7 mouse cellular contexts compared by ENCODE assay signal in genomic region chr11:100396886-100397599, GRCm38 (mm10). TPM values are rescaled to one million over a fixed set of nuclear protein-coding genes. Genes with fewer than 3 reads are reported as not detected.
A peak's percentile ranks its signal among the peaks of the same experiment; 100 is the strongest.
DNase-seq lines count a peak whose midpoint lies in the region; ATAC-seq and TF ChIP-seq lines count a peak whose summit lies in the region.

No protein-coding gene starts in this region.

- peak overlapping the region; percentile 91 for H3K4me3 ChIP-seq in E14TG2a.4 (replicated peaks; ENCODE audit: low read length)
- peak overlapping the region; percentile 71 for H3K4me3 ChIP-seq in forebrain, embryonic 15.5 days
- H3K4me3 ChIP-seq in intestine, embryonic 15.5 days (replicated peaks) = peak overlapping the region; percentile 78
- peak overlapping the region; percentile 62 for H3K4me3 ChIP-seq in liver, embryonic 15.5 days (replicated peaks)
- H3K4me3 ChIP-seq in neural tube, embryonic 14.5 days (ENCODE audit: low read depth, low read length) = peak overlapping the region; percentile 70

- no peaks in the 10 kb centered on the region for H3K9me3 ChIP-seq in E14TG2a.4 (ENCODE audit: low read length)
- no peaks in the 10 kb centered on the region for H3K9me3 ChIP-seq in forebrain, embryonic 15.5 days
- H3K9me3 ChIP-seq in intestine, embryonic 15.5 days = no peaks in the 10 kb centered on the region
- H3K9me3 ChIP-seq in liver, embryonic 15.5 days (replicated peaks) = no peaks in the 10 kb centered on the region
- H3K9me3 ChIP-seq in neural tube, embryonic 14.5 days (ENCODE audit: control insufficient read depth, low read length) = no peaks in the 10 kb centered on the region

- peaks cover 28% of the 10 kb centered on the region for H3K36me3 ChIP-seq in E14TG2a.4 (ENCODE audit: insufficient read depth, low read length)
- no peaks in the 10 kb centered on the region for H3K36me3 ChIP-seq in forebrain, embryonic 15.5 days
- H3K36me3 ChIP-seq in intestine, embryonic 15.5 days = no peaks in the 10 kb centered on the region
- no peaks in the 10 kb centered on the region for H3K36me3 ChIP-seq in liver, embryonic 15.5 days (replicated peaks)
- no peaks in the 10 kb centered on the region for H3K36me3 ChIP-seq in neural tube, embryonic 14.5 days (ENCODE audit: control insufficient read depth, insufficient read depth, low read length)

- no peaks in the 10 kb centered on the region for H3K27me3 ChIP-seq in E14TG2a.4 (ENCODE audit: insufficient read depth, low read length)
- peaks cover 16% of the 10 kb centered on the region; the same call in 1 of the 2 replicates for H3K27me3 ChIP-seq in forebrain, embryonic 15.5 days
- H3K27me3 ChIP-seq in intestine, embryonic 15.5 days (replicated peaks) = no peaks in the 10 kb centered on the region
- peaks cover 47% of the 10 kb centered on the region for H3K27me3 ChIP-seq in liver, embryonic 15.5 days
- H3K27me3 ChIP-seq in neural tube, embryonic 14.5 days (ENCODE audit: control insufficient read depth, insufficient read depth, low read length) = no peaks in the 10 kb centered on the region

- H3K27ac ChIP-seq in forebrain, embryonic 15.5 days (replicated peaks) = peak overlapping the region; percentile 64; the same call in 1 of the 2 replicates
- H3K27ac ChIP-seq in intestine, embryonic 15.5 days = peak overlapping the region; percentile 97
- peak overlapping the region; percentile 79 for H3K27ac ChIP-seq in liver, embryonic 15.5 days (replicated peaks)
- peak overlapping the region; percentile 70 for H3K27ac ChIP-seq in neural tube, embryonic 14.5 days (ENCODE audit: low read depth, low read length)

- intact Hi-C loops in left cerebral cortex, postnatal 36 days (cut with DNase I) = no loop called here

- WGBS in forebrain, embryonic 15.5 days = 2% methylated on average over 42 of the region's 42 CpGs
- WGBS in intestine, embryonic 15.5 days = 1% methylated on average over 42 of the region's 42 CpGs
- WGBS in liver, embryonic 15.5 days (ENCODE audit: insufficient replicate concordance) = 1% methylated on average over 42 of the region's 42 CpGs
- 4% methylated on average over 41 of the region's 42 CpGs for WGBS in neural tube, embryonic 14.5 days

- DNase-seq in brain, adult 2 months (ENCODE audit: low read depth, low spot score) = peak; percentile 80
- DNase-seq in left cerebral cortex, postnatal 36 days (ENCODE audit: low spot score in 2 of 2) = no peak

- peak; percentile 38 for TF ChIP-seq CTCF in E14TG2a.4 (conservative IDR thresholded peaks at IDR 0.05; ENCODE audit: low read length)

- peak; percentile 49 for ATAC-seq in forebrain, embryonic 15.5 days (replicated peaks)
- ATAC-seq in intestine, embryonic 15.5 days = peak; percentile 64
- ATAC-seq in liver, embryonic 15.5 days (ENCODE audit: insufficient read depth) = peak; percentile 35
- peak; percentile 16 for ATAC-seq in neural tube, embryonic 14.5 days (ENCODE audit: low read depth)

- H3K4me1 ChIP-seq in E14TG2a.4 (replicated peaks; ENCODE audit: low read depth, low read length) = peaks cover 87% of the 10 kb centered on the region
- peaks cover 30% of the 10 kb centered on the region for H3K4me1 ChIP-seq in forebrain, embryonic 15.5 days
- H3K4me1 ChIP-seq in intestine, embryonic 15.5 days (replicated peaks) = peaks cover 67% of the 10 kb centered on the region
- peaks cover 62% of the 10 kb centered on the region for H3K4me1 ChIP-seq in liver, embryonic 15.5 days (replicated peaks)
- peaks cover 5% of the 10 kb centered on the region; the same call in 1 of the 2 replicates for H3K4me1 ChIP-seq in neural tube, embryonic 14.5 days (ENCODE audit: control insufficient read depth, insufficient read depth, low read length)

- H3K9ac ChIP-seq in forebrain, embryonic 15.5 days (replicated peaks) = peak overlapping the region; percentile 58
- H3K9ac ChIP-seq in intestine, embryonic 15.5 days = peak overlapping the region; percentile 76
- H3K9ac ChIP-seq in liver, embryonic 15.5 days = peak overlapping the region; percentile 50
- H3K9ac ChIP-seq in neural tube, embryonic 14.5 days (replicated peaks; ENCODE audit: low read depth, low read length) = peak overlapping the region; percentile 76

- peak overlapping the region; percentile 66 for H3K4me2 ChIP-seq in forebrain, embryonic 15.5 days (replicated peaks)
- peak overlapping the region; percentile 80 for H3K4me2 ChIP-seq in intestine, embryonic 15.5 days (replicated peaks)
- peak overlapping the region; percentile 71 for H3K4me2 ChIP-seq in liver, embryonic 15.5 days
- H3K4me2 ChIP-seq in neural tube, embryonic 14.5 days (ENCODE audit: low read depth, low read length) = peak overlapping the region; percentile 43

RNA-seq across cellular contexts. Expression of gene Jup, which starts 0.5 kb away (rescaled TPM):
- 51.4 and 55.4 TPM in 2 replicates for polyA plus RNA-seq in forebrain, embryonic 15.5 days (2015; fragmentation: Nextera tagmentation; extraction: Ambion mirVana)
- 133 and 139 TPM in 2 replicates for polyA plus RNA-seq in intestine, embryonic 15.5 days (2015; fragmentation: Nextera tagmentation; extraction: Ambion mirVana)
- 14.0 and 15.7 TPM in 2 replicates for polyA plus RNA-seq in liver, embryonic 15.5 days (2015; fragmentation: Nextera tagmentation; extraction: Ambion mirVana)
- polyA plus RNA-seq in neural tube, embryonic 14.5 days (2014; fragmentation: Nextera tagmentation; extraction: Ambion mirVana) = 43.0 and 58.9 TPM in 2 replicates
- 10 to 100 TPM; 44.1 to 49.2 TPM for total RNA-seq in left cerebral cortex, postnatal 36 days (2021)

RNA-seq across cellular contexts. Expression of gene P3h4, which starts 17.6 kb away (rescaled TPM):
- polyA plus RNA-seq in forebrain, embryonic 15.5 days (2015; fragmentation: Nextera tagmentation; extraction: Ambion mirVana) = 13.5 and 14.4 TPM in 2 replicates
- 44.1 and 45.4 TPM in 2 replicates for polyA plus RNA-seq in intestine, embryonic 15.5 days (2015; fragmentation: Nextera tagmentation; extraction: Ambion mirVana)
- polyA plus RNA-seq in liver, embryonic 15.5 days (2015; fragmentation: Nextera tagmentation; extraction: Ambion mirVana) = 3.6 and 4.0 TPM in 2 replicates
- polyA plus RNA-seq in neural tube, embryonic 14.5 days (2014; fragmentation: Nextera tagmentation; extraction: Ambion mirVana) = 18.9 and 21.1 TPM in 2 replicates
- total RNA-seq in left cerebral cortex, postnatal 36 days (2021) = 10 to 100 TPM in 1 of 2 experiments, 1 to 10 TPM in 1; 7.9 to 10.6 TPM

RNA-seq across cellular contexts. Expression of gene Fkbp10, which starts 18.5 kb away (rescaled TPM):
- polyA plus RNA-seq in forebrain, embryonic 15.5 days (2015; fragmentation: Nextera tagmentation; extraction: Ambion mirVana) = 16.9 and 17.3 TPM in 2 replicates
- polyA plus RNA-seq in intestine, embryonic 15.5 days (2015; fragmentation: Nextera tagmentation; extraction: Ambion mirVana) = 84.2 and 86.6 TPM in 2 replicates
- 7.8 and 8.5 TPM in 2 replicates for polyA plus RNA-seq in liver, embryonic 15.5 days (2015; fragmentation: Nextera tagmentation; extraction: Ambion mirVana)
- polyA plus RNA-seq in neural tube, embryonic 14.5 days (2014; fragmentation: Nextera tagmentation; extraction: Ambion mirVana) = 7.2 and 32.8 TPM in 2 replicates
- 1 to 10 TPM; 5.3 to 6.6 TPM for total RNA-seq in left cerebral cortex, postnatal 36 days (2021)

RNA-seq across cellular contexts. Expression of gene Hap1, which starts 41.1 kb away (rescaled TPM):
- polyA plus RNA-seq in forebrain, embryonic 15.5 days (2015; fragmentation: Nextera tagmentation; extraction: Ambion mirVana) = 94.7 and 128 TPM in 2 replicates
- 13.9 and 15.5 TPM in 2 replicates for polyA plus RNA-seq in intestine, embryonic 15.5 days (2015; fragmentation: Nextera tagmentation; extraction: Ambion mirVana)
- polyA plus RNA-seq in liver, embryonic 15.5 days (2015; fragmentation: Nextera tagmentation; extraction: Ambion mirVana) = 0.33 and 0.45 TPM in 2 replicates
- 71.6 and 93.7 TPM in 2 replicates for polyA plus RNA-seq in neural tube, embryonic 14.5 days (2014; fragmentation: Nextera tagmentation; extraction: Ambion mirVana)
- total RNA-seq in left cerebral cortex, postnatal 36 days (2021) = 100 to 1,000 TPM in 1 of 2 experiments, 10 to 100 TPM in 1; 88.1 to 173 TPM

RNA-seq across cellular contexts. Expression of gene Nt5c3b, which starts 44.6 kb away (rescaled TPM):
- 103 and 112 TPM in 2 replicates for polyA plus RNA-seq in forebrain, embryonic 15.5 days (2015; fragmentation: Nextera tagmentation; extraction: Ambion mirVana)
- polyA plus RNA-seq in intestine, embryonic 15.5 days (2015; fragmentation: Nextera tagmentation; extraction: Ambion mirVana) = 94.2 and 100 TPM in 2 replicates
- 16.5 and 17.7 TPM in 2 replicates for polyA plus RNA-seq in liver, embryonic 15.5 days (2015; fragmentation: Nextera tagmentation; extraction: Ambion mirVana)
- polyA plus RNA-seq in neural tube, embryonic 14.5 days (2014; fragmentation: Nextera tagmentation; extraction: Ambion mirVana) = 107 and 109 TPM in 2 replicates
- 10 to 100 TPM; 46.3 to 48.5 TPM for total RNA-seq in left cerebral cortex, postnatal 36 days (2021)
